Mouse (Mus musculus) lung, adult 2 months (tissue): ENCODE results near the gene Dgki. TPM values are rescaled to one million over a fixed set of nuclear protein-coding genes. Genes with fewer than 3 reads are reported as not detected.

Experiments used
- DNase-seq: peaks from one replicate; pipeline ENCODE4 v3.0.0; 2022
- H3K4me1 ChIP-seq: fragments of 200-500 bp; 2 replicates; pipeline ENCODE4 v1.6.1; 2011; ENCODE audit warnings: low read length; ENCODE audit not compliant: control insufficient read depth, insufficient read depth
- H3K4me3 ChIP-seq: fragments of 200-500 bp; replicated peaks from 2 replicates; pipeline ENCODE3; 2011; ENCODE audit warnings: low read depth, mild to moderate bottlenecking, control low read depth, low read length; ENCODE audit errors: extremely low read depth
- CTCF ChIP-seq: fragments of 200-500 bp; IDR thresholded peaks from 2 replicates; pipeline ENCODE4 v1.5.1; 2011; ENCODE audit warnings: mild to moderate bottlenecking, low read length, control low read depth; ENCODE audit not compliant: insufficient read depth
- POLR2A ChIP-seq: fragments of 200-500 bp; IDR thresholded peaks from 2 replicates; pipeline ENCODE4 v1.6.1; 2011; ENCODE audit warnings: low read depth, mild to moderate bottlenecking, control low read depth, low read length, borderline replicate concordance; ENCODE audit errors: extremely low read depth
- WGBS: fragments of 180-500 bp; shearing (Covaris S2); methylation state at CpG from one replicate; pipeline ENCODE4 v1.1.7; 2018; 5-methylcytosine and 5-hydroxymethylcytosine counted together
- polyA plus RNA-seq: library from polyadenylated mRNA; depleted of rRNA; stranded (reverse); fragments of >200 nt; gene quantifications from 2 replicates; pipeline ENCODE4 v1.2.3, GENCODE M21; 2012

Gene Dgki
- polyA plus RNA-seq, 1 experiment = 0.09 TPM

- Histone ChIP-seq H3K4me3 (no peak overlapping the region), H3K4me1 (no peaks in the 10 kb centered on the region)
- TF ChIP-seq POLR2A (no peak), CTCF (no peak)
- WGBS = 75% methylated on average over 6 of the region's 6 CpGs
- DNase-seq = no peak
These were observed 388.4 kb downstream of the Dgki start for GRCm38 (mm10) chr6:36911586-36911985.

- no peak for DNase-seq
- Histone ChIP-seq H3K4me1 (no peaks in the 10 kb centered on the region; the same call in 1 of the 2 replicates), H3K4me3 (no peak overlapping the region)
- no peak for TF ChIP-seq CTCF
- TF ChIP-seq POLR2A = no peak
- WGBS = 77% methylated on average over 3 of the region's 3 CpGs
These were observed 392.8 kb downstream of the Dgki start for GRCm38 (mm10) chr6:36907191-36907590.

DNA sequence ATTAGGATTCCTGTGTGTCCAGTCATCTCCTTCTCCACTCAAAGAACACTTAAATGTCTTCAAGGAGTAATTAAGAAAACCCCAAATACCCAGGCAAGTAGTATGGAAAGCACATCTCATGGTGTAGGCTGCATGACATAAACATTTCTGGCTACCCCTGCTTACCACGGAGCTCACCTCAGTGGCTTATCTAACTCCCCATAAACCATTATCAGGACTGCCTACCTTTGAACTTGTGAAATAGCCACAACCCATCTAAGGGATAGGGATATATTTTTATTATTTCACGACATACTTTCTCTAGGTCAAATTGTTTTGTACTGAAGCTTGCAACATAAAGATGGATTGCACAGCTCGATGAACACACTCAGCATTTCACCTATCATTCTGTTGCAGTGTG is 394.0 kb downstream of the Dgki start:
- Histone ChIP-seq H3K4me1 (no peaks in the 10 kb centered on the region; the same call in 1 of the 2 replicates), H3K4me3 (no peak overlapping the region)
- DNase-seq = no peak
- 85% methylated on average over 3 of the region's 3 CpGs for WGBS
- TF ChIP-seq POLR2A (no peak), CTCF (no peak)

- TF ChIP-seq POLR2A (no peak), CTCF (no peak)
- Histone ChIP-seq H3K4me1 (no peaks in the 10 kb centered on the region; the same call in 1 of the 2 replicates), H3K4me3 (no peak overlapping the region)
- DNase-seq = no peak
- 83% methylated on average over 5 of the region's 5 CpGs for WGBS
These were observed 395.1 kb downstream of the Dgki start for GRCm38 (mm10) chr6:36904911-36905310.

GRCm38 (mm10) chr6:36903821-36904220 is 396.2 kb downstream of the Dgki start:
- TF ChIP-seq CTCF (peak; percentile 19; the same call in 1 of the 2 replicates), POLR2A (no peak)
- DNase-seq = no peak
- WGBS = 23% methylated on average over 5 of the region's 5 CpGs
- Histone ChIP-seq H3K4me1 (no peaks in the 10 kb centered on the region; the same call in 1 of the 2 replicates), H3K4me3 (no peak overlapping the region)

GRCm38 (mm10) chr6:36903159-36903794 is 396.7 kb downstream of the Dgki start:
- no peak for DNase-seq
- 44% methylated on average over 8 of the region's 8 CpGs for WGBS
- no peak for TF ChIP-seq POLR2A
- TF ChIP-seq CTCF = no peak

DNA sequence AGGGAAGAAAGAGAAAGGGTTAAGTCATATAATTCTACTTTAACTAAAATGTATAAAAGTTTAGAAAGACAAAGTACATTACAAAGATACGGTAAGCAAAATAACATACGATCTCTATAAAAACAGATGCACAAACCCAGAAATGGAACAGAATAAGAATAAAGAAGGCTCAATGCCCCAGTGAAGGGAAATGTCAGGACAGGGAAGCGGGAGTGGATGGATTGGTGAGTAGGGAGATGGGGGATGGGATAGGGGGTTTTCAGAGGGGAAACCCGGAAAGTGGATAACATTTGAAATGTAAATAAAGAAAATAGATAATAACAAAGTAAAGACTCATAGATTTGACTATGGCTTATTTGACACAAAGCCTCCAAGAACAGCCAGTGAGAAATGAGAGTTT is 400.1 kb downstream of the Dgki start:
- TF ChIP-seq POLR2A = no peak
- no peak for TF ChIP-seq CTCF

More at GRCm38 (mm10) chr6:36903159-36903794, 396.7 kb downstream of the Dgki start:
- Histone ChIP-seq H3K4me1 (no peaks in the 10 kb centered on the region; the same call in 1 of the 2 replicates), H3K4me3 (no peak overlapping the region)

DNA sequence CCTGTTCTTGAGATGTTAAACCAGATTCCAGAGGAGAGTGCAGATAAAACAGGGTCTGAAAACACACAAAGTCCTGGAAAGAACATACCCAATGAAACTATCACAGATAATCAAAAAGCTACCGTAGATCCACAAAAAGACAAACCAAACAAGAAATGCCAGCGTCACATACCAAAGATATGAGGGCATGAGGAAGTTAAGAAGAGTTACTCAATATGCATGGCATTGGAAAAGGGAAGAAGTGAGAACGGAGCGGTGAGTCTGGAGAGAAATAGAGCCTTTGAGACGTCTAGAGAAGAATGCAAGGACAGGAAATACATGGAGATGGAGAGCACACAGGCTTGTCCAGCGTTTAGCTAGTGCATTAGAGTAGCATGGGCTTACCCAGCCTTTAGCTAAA is 401.6 kb downstream of the Dgki start:
- H3K4me3 ChIP-seq = no peak overlapping the region
- no peak for DNase-seq
- 49% methylated on average over 6 of the region's 6 CpGs for WGBS
- TF ChIP-seq POLR2A (no peak), CTCF (no peak)
- H3K4me1 ChIP-seq = no peaks in the 10 kb centered on the region; the same call in 1 of the 2 replicates

More for the DNA sequence above, 400.1 kb downstream of the Dgki start:
- WGBS = 91% methylated on average over 4 of the region's 4 CpGs
- Histone ChIP-seq H3K4me3 (no peak overlapping the region), H3K4me1 (no peaks in the 10 kb centered on the region; the same call in 1 of the 2 replicates)
- no peak for DNase-seq

DNA sequence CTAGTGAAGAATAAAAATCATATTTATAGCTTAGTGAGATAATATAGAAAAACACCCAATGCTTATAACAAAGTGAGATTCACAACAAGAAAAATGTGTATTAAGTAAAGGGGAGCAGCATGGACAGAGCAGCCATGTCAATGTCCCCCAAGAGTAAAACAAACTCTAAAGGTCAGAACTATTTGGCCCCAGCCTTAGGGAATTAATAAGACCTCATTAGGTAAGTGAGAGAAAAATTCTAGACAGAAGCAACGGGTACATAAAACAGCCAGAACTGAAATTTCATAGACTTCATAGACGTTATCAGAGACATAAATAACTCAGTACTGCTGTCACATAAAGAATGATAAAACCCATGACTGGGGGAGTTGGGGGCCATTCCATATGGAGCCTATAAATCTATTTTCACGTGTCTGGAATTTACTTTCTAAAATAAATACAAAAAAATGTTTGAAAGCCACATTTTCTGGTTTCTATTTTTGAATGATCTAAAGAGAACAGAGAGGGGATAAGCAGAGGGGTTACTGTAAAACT is 402.3 kb downstream of the Dgki start:
- no peak for DNase-seq
- no peak overlapping the region for H3K4me3 ChIP-seq
- no peaks in the 10 kb centered on the region; the same call in 1 of the 2 replicates for H3K4me1 ChIP-seq
- TF ChIP-seq POLR2A = no peak
- TF ChIP-seq CTCF = no peak
- WGBS = 74% methylated on average over 3 of the region's 3 CpGs

- TF ChIP-seq CTCF = no peak
- no peak for TF ChIP-seq POLR2A
- Histone ChIP-seq H3K4me1 (no peaks in the 10 kb centered on the region), H3K4me3 (no peak overlapping the region)
- DNase-seq = no peak
- 60% methylated on average over 2 of the region's 2 CpGs for WGBS
These were observed 403.3 kb downstream of the Dgki start for GRCm38 (mm10) chr6:36896656-36897055.
